Mouse (Mus musculus): Measurements from ENCODE around the gene Abtb2. TPM values are rescaled to one million over a fixed set of nuclear protein-coding genes. Genes with fewer than 3 reads are reported as not detected.

Gene Abtb2
- polyA plus RNA-seq, 1 experiment: 11.9 TPM

GRCm38 (mm10) chr2:103607926-103608325 lies 41.8 kb downstream of the Abtb2 start:
- H3K4me3 ChIP-seq (ENCODE audit: insufficient read depth, low read length): no peak overlapping the region
- no peak overlapping the region for H3K27ac ChIP-seq (ENCODE audit: insufficient read depth, low read length)
- TF ChIP-seq POLR2A (IDR thresholded peaks at IDR 0.05; ENCODE audit: extremely low read depth, insufficient read depth, low read length): no peak
- no peak for TF ChIP-seq CTCF (IDR thresholded peaks at IDR 0.05; ENCODE audit: extremely low read depth, insufficient read depth, low read length)
- H3K4me1 ChIP-seq (ENCODE audit: control insufficient read depth, insufficient read depth, low read length): no peaks in the 10 kb centered on the region; the same call in 1 of the 2 replicates

DNA sequence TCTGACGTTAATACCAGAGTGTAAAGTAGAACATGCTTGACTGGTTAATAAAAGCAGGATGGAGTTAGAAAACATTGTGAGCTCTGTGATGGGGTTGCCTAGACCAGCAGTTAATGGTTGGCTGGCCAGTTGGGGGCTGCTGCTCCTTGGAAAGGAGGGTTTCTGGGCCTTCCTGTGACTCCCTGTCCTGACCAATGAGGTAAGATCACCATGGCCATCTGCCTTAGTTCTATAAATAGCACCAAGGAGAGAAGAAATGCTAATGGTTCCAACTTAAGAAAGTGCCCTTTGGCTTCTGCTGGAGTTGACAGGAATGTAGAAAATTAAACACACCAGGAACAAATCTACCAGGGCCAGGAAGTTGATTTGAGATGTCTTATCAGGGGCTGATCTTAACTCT lies 42.8 kb downstream of the Abtb2 start:
- H3K4me1 ChIP-seq (ENCODE audit: control insufficient read depth, insufficient read depth, low read length): no peaks in the 10 kb centered on the region; the same call in 1 of the 2 replicates
- H3K4me3 ChIP-seq (ENCODE audit: insufficient read depth, low read length): no peak overlapping the region
- H3K27ac ChIP-seq (ENCODE audit: insufficient read depth, low read length): no peak overlapping the region
- no peak for TF ChIP-seq POLR2A (IDR thresholded peaks at IDR 0.05; ENCODE audit: extremely low read depth, insufficient read depth, low read length)
- no peak for TF ChIP-seq CTCF (IDR thresholded peaks at IDR 0.05; ENCODE audit: extremely low read depth, insufficient read depth, low read length)

- Histone ChIP-seq H3K4me1 (ENCODE audit: control insufficient read depth, insufficient read depth, low read length) (no peaks in the 10 kb centered on the region; the same call in 1 of the 2 replicates), H3K27ac (ENCODE audit: insufficient read depth, low read length) (no peak overlapping the region), H3K4me3 (ENCODE audit: insufficient read depth, low read length) (no peak overlapping the region)
- TF ChIP-seq CTCF (IDR thresholded peaks at IDR 0.05; ENCODE audit: extremely low read depth, insufficient read depth, low read length): no peak
- TF ChIP-seq POLR2A (IDR thresholded peaks at IDR 0.05; ENCODE audit: extremely low read depth, insufficient read depth, low read length): no peak
Measured at GRCm38 (mm10) chr2:103609499-103609898, 43.4 kb downstream of the Abtb2 start.

DNA sequence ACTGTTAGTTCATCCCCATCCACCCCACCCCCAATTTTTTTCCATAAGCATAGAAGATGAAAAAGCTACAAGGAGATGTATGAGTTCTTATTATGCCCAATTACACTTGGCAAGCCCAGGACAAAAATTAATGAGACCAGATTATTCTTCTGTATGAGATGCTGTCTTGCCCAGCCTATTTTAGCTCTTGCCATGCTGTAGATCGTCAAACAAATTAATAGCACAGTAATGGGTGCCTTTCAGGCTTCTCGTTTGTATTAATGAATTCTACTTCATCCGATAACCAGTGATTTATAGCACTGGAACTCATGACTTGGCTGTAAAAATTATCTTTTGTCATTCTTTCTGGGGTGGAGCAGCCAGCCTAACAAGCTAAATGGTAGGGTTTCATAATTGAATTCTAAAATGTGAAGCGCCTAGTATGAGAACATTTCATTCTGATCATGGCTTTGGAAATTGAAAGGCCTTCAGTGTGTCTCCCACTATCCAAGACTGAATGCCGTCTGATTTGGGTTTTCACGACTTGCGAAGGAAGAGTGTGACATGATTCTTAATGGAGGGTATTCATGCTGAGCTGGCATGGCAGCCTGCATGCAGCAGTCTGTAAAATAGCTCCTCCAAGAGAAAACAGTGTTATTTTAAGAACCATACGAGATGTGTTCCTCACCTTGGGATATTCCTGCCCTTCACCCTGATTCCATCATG lies 44.9 kb downstream of the Abtb2 start:
- Histone ChIP-seq H3K4me3 (ENCODE audit: insufficient read depth, low read length) (no peak overlapping the region), H3K27ac (ENCODE audit: insufficient read depth, low read length) (no peak overlapping the region), H3K4me1 (ENCODE audit: control insufficient read depth, insufficient read depth, low read length) (no peaks in the 10 kb centered on the region; the same call in 1 of the 2 replicates)
- TF ChIP-seq POLR2A (IDR thresholded peaks at IDR 0.05; ENCODE audit: extremely low read depth, insufficient read depth, low read length) (no peak), CTCF (IDR thresholded peaks at IDR 0.05; ENCODE audit: extremely low read depth, insufficient read depth, low read length) (no peak)

GRCm38 (mm10) chr2:103613865-103614264 lies 47.8 kb downstream of the Abtb2 start:
- TF ChIP-seq POLR2A (IDR thresholded peaks at IDR 0.05; ENCODE audit: extremely low read depth, insufficient read depth, low read length) (no peak), CTCF (IDR thresholded peaks at IDR 0.05; ENCODE audit: extremely low read depth, insufficient read depth, low read length) (no peak)
- Histone ChIP-seq H3K4me1 (ENCODE audit: control insufficient read depth, insufficient read depth, low read length) (peaks cover 2% of the 10 kb centered on the region; the same call in 1 of the 2 replicates), H3K4me3 (ENCODE audit: insufficient read depth, low read length) (no peak overlapping the region), H3K27ac (ENCODE audit: insufficient read depth, low read length) (no peak overlapping the region)

GRCm38 (mm10) chr2:103615028-103615427 lies 48.9 kb downstream of the Abtb2 start:
- no peak overlapping the region for H3K4me3 ChIP-seq (ENCODE audit: insufficient read depth, low read length)
- peaks cover 2% of the 10 kb centered on the region; the same call in 1 of the 2 replicates for H3K4me1 ChIP-seq (ENCODE audit: control insufficient read depth, insufficient read depth, low read length)
- H3K27ac ChIP-seq (ENCODE audit: insufficient read depth, low read length): no peak overlapping the region
- TF ChIP-seq POLR2A (IDR thresholded peaks at IDR 0.05; ENCODE audit: extremely low read depth, insufficient read depth, low read length) (no peak), CTCF (IDR thresholded peaks at IDR 0.05; ENCODE audit: extremely low read depth, insufficient read depth, low read length) (no peak)

- no peak overlapping the region for H3K4me3 ChIP-seq (ENCODE audit: insufficient read depth, low read length)
- peaks cover 2% of the 10 kb centered on the region; the same call in 1 of the 2 replicates for H3K4me1 ChIP-seq (ENCODE audit: control insufficient read depth, insufficient read depth, low read length)
- H3K27ac ChIP-seq (ENCODE audit: insufficient read depth, low read length): no peak overlapping the region
- TF ChIP-seq CTCF (IDR thresholded peaks at IDR 0.05; ENCODE audit: extremely low read depth, insufficient read depth, low read length): no peak
- no peak for TF ChIP-seq POLR2A (IDR thresholded peaks at IDR 0.05; ENCODE audit: extremely low read depth, insufficient read depth, low read length)
Measured at GRCm38 (mm10) chr2:103618407-103618806, 52.3 kb downstream of the Abtb2 start.

- H3K27ac ChIP-seq (ENCODE audit: insufficient read depth, low read length): no peak overlapping the region
- no peak overlapping the region for H3K4me3 ChIP-seq (ENCODE audit: insufficient read depth, low read length)
- H3K4me1 ChIP-seq (ENCODE audit: control insufficient read depth, insufficient read depth, low read length): peaks cover 2% of the 10 kb centered on the region; the same call in 1 of the 2 replicates
- TF ChIP-seq POLR2A (IDR thresholded peaks at IDR 0.05; ENCODE audit: extremely low read depth, insufficient read depth, low read length): no peak
- no peak for TF ChIP-seq CTCF (IDR thresholded peaks at IDR 0.05; ENCODE audit: extremely low read depth, insufficient read depth, low read length)
Measured at GRCm38 (mm10) chr2:103622950-103623349, 56.8 kb downstream of the Abtb2 start.

- TF ChIP-seq CTCF (IDR thresholded peaks at IDR 0.05; ENCODE audit: extremely low read depth, insufficient read depth, low read length): no peak
- no peak for TF ChIP-seq POLR2A (IDR thresholded peaks at IDR 0.05; ENCODE audit: extremely low read depth, insufficient read depth, low read length)
- no peak overlapping the region for H3K4me3 ChIP-seq (ENCODE audit: insufficient read depth, low read length)
- no peak overlapping the region for H3K27ac ChIP-seq (ENCODE audit: insufficient read depth, low read length)
- no peaks in the 10 kb centered on the region for H3K4me1 ChIP-seq (ENCODE audit: control insufficient read depth, insufficient read depth, low read length)
Measured at GRCm38 (mm10) chr2:103625349-103625932, 59.3 kb downstream of the Abtb2 start.

DNA sequence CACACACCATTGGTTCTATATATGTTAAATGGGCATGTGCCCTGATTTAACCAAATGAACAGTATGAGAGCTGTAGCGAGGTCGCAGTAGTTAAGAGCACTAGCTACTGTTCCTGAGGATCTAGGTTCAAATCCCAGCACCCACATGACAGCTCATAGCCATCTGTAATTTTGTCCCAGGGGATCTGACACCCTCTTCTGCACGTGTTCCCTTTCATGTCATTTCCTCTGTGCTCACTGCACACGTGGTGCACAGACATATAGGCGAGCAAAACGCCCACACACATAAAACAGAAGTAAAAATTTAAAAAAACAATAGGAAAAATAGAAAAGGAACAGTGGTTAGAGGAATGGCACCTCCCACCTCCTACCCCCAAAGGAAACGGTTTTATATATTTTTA lies 61.0 kb downstream of the Abtb2 start:
- Histone ChIP-seq H3K4me1 (ENCODE audit: control insufficient read depth, insufficient read depth, low read length) (no peaks in the 10 kb centered on the region), H3K4me3 (ENCODE audit: insufficient read depth, low read length) (no peak overlapping the region), H3K27ac (ENCODE audit: insufficient read depth, low read length) (no peak overlapping the region)
- no peak for TF ChIP-seq POLR2A (IDR thresholded peaks at IDR 0.05; ENCODE audit: extremely low read depth, insufficient read depth, low read length)
- TF ChIP-seq CTCF (IDR thresholded peaks at IDR 0.05; ENCODE audit: extremely low read depth, insufficient read depth, low read length): no peak

Measured in cortical plate, adult 2 months (tissue).